Mouse (Mus musculus) spleen, adult 2 months (tissue): Measurements from ENCODE around the gene Sesn2.

Source experiments
- CTCF ChIP-seq: fragments of 200-500 bp; IDR thresholded peaks from 2 replicates; pipeline ENCODE4 v1.5.1; 2011; ENCODE audit warnings: mild to moderate bottlenecking, inconsistent platforms; ENCODE audit not compliant: insufficient read depth, insufficient read length, insufficient replicate concordance; ENCODE audit errors: extremely low read depth
- POLR2A ChIP-seq: fragments of 200-500 bp; IDR thresholded peaks from 2 replicates; pipeline ENCODE4 v1.6.1; 2011; ENCODE audit warnings: low read depth, low read length, inconsistent platforms

- TF ChIP-seq CTCF (no peak), POLR2A (no peak)
Measured at GRCm38 (mm10) chr4:132460225-132460624, 50.1 kb downstream of the Sesn2 start.
